Mouse (Mus musculus) kidney, postnatal 4 days (tissue): Measurements from ENCODE around the gene Sstr2.

Source experiments
- DNase-seq, 2 experiments: peaks; one replicate each; pipeline ENCODE4 v3.0.0; 2021; ENCODE audit warnings: mixed read lengths in 2 of 2

Gene Sstr2

GRCm38 (mm10) chr11:113618672-113619419, at the start of gene Sstr2:
TSS of gene Sstr2 (plus strand) at chr11:113619342.
- DNase-seq = peak; percentile 88 to 92

GRCm38 (mm10) chr11:113571616-113572015, 47.5 kb upstream of the Sstr2 start:
- no peak for DNase-seq

- DNase-seq = no peak
These were observed 46.5 kb upstream of the Sstr2 start for GRCm38 (mm10) chr11:113572641-113573040.

GRCm38 (mm10) chr11:113577221-113577620, 41.9 kb upstream of the Sstr2 start:
- no peak for DNase-seq

GRCm38 (mm10) chr11:113583879-113584661, 35.1 kb upstream of the Sstr2 start:
- DNase-seq = no peak

- DNase-seq = no peak
These were observed 32.7 kb upstream of the Sstr2 start for GRCm38 (mm10) chr11:113586423-113586822.

GRCm38 (mm10) chr11:113588936-113589335, 30.2 kb upstream of the Sstr2 start:
- no peak for DNase-seq

GRCm38 (mm10) chr11:113595144-113595543, 24.0 kb upstream of the Sstr2 start:
- DNase-seq = no peak

GRCm38 (mm10) chr11:113597632-113598031, 21.5 kb upstream of the Sstr2 start:
- no peak for DNase-seq

GRCm38 (mm10) chr11:113600526-113601245, 18.5 kb upstream of the Sstr2 start:
- DNase-seq = peak in 1 of 2 experiments; percentile 11

GRCm38 (mm10) chr11:113601616-113602343, 17.4 kb upstream of the Sstr2 start:
- DNase-seq = no peak

- no peak for DNase-seq
These were observed 11.6 kb upstream of the Sstr2 start for GRCm38 (mm10) chr11:113607556-113607955.

- DNase-seq = no peak
These were observed 9.6 kb upstream of the Sstr2 start for GRCm38 (mm10) chr11:113609581-113609980.

- DNase-seq = peak; percentile 56 to 64
These were observed 8.9 kb upstream of the Sstr2 start for GRCm38 (mm10) chr11:113610266-113610665.

- DNase-seq = no peak
These were observed 8.0 kb upstream of the Sstr2 start for GRCm38 (mm10) chr11:113611112-113611646.

GRCm38 (mm10) chr11:113611664-113612611, 7.2 kb upstream of the Sstr2 start:
- peak; percentile 71 to 76 for DNase-seq

GRCm38 (mm10) chr11:113614476-113614875, 4.7 kb upstream of the Sstr2 start:
- DNase-seq = no peak

GRCm38 (mm10) chr11:113617132-113617911, 1.8 kb upstream of the Sstr2 start:
- peak; percentile 87 for DNase-seq

- no peak for DNase-seq
These were observed 855 bp upstream of the Sstr2 start for GRCm38 (mm10) chr11:113618303-113618671.

GRCm38 (mm10) chr11:113619420-113620080, 408 bp downstream of the Sstr2 start:
- DNase-seq = no peak
